ENCODE assay signal across 8 mouse cellular contexts in the genomic region with DNA sequence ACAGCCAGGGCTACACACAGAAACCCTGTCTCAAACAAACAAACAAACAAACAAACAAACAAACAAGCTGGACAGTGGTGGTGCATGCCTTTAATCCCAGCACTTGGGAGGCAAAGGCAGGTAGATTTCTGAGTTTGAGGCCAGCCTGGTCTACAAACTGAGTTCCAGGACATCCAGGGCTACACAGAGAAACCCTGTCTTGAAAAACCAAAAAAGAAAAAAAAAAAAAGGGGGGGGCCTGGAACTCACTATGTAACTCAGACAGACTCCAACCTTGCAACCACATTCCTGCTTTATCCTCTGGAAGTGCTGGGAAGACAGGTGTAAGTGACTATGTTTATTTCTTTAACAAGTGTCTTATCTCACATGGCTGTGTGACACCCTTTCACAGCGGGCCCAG. TPM values are rescaled to one million over a fixed set of nuclear protein-coding genes. Genes with fewer than 3 reads are reported as not detected.
DNase-seq lines count a peak whose midpoint lies in the region; ATAC-seq and TF ChIP-seq lines count a peak whose summit lies in the region.
"Not testable (repeated sequence)": the region's sequence is repeated elsewhere in the genome, so short reads cannot be mapped to it uniquely, and the experiment has no call there.

Gene Bbc3, plus strand, starts transcription at position 301 of the 400 bp plus-strand sequence.

- H3K4me2 ChIP-seq in CH12.LX (ENCODE audit: insufficient read depth, low read depth, poor library complexity, severe bottlenecking), result peak within 1 kb of the TSS; percentile 37
- peak within 1 kb of the TSS; percentile 100 for H3K4me2 ChIP-seq in embryonic facial prominence, embryonic 11.5 days (ENCODE audit: low read depth, low read length)
- peak within 1 kb of the TSS; percentile 96 for H3K4me2 ChIP-seq in hindbrain, embryonic 13.5 days
- peak within 1 kb of the TSS; percentile 97 for H3K4me2 ChIP-seq in limb, embryonic 14.5 days (replicated peaks; ENCODE audit: low read depth, low read length, severe bottlenecking)
- H3K4me2 ChIP-seq in neural tube, embryonic 14.5 days (ENCODE audit: low read depth, low read length), result peak within 1 kb of the TSS; percentile 98

- WGBS in embryonic facial prominence, embryonic 11.5 days, result 59% methylated on average over 1 of the region's 1 CpGs
- 71% methylated on average over 1 of the region's 1 CpGs for WGBS in hindbrain, embryonic 13.5 days
- WGBS in limb, embryonic 14.5 days, result 49% methylated on average over 1 of the region's 1 CpGs
- WGBS in macrophage (ENCODE audit: missing documents), result 42% methylated on average over 1 of the region's 1 CpGs
- 56% methylated on average over 1 of the region's 1 CpGs for WGBS in neural tube, embryonic 14.5 days

- not testable (repeated sequence) for DNase-seq in CH12.LX (ENCODE audit: extremely low read depth); embryonic facial prominence, embryonic 11.5 days (ENCODE audit: low spot score); frontal cortex, adult 2 months (ENCODE audit: extremely low spot score in 1 of 2, low spot score in 1 of 2); layer of hippocampus, adult 8-10 months (ENCODE audit: low spot score in 2 of 2); limb, embryonic 14.5 days (ENCODE audit: low spot score)

- ATAC-seq in embryonic facial prominence, embryonic 11.5 days (replicated peaks; ENCODE audit: insufficient number of reproducible peaks, low FRiP score, low TSS enrichment, low read depth); hindbrain, embryonic 13.5 days (ENCODE audit: low FRiP score); limb, embryonic 14.5 days (ENCODE audit: low FRiP score, low read depth); neural tube, embryonic 14.5 days (ENCODE audit: low read depth): not testable (repeated sequence)

- in situ Hi-C loops in CH12.LX (cut with MboI; ENCODE audit: low pct_ligation_motif_present, low pct_unique_long_range_greater_than_20kb, low sequenced_read_pairs), result not testable (repeated sequence)

- not testable (repeated sequence) for TF ChIP-seq POLR2A in CH12.LX (IDR thresholded peaks at IDR 0.05; ENCODE audit: low read depth, low read length); limb, embryonic 14.5 days (IDR thresholded peaks at IDR 0.05; ENCODE audit: borderline replicate concordance, extremely low read depth, insufficient read depth, insufficient read length)

- H3K4me3 ChIP-seq in CH12.LX (replicated peaks in 1 of 3; ENCODE audit: low read depth in 2 of 3, low read length in 2 of 3, poor library complexity in 1 of 3) (peak within 1 kb of the TSS; percentile 47 to 99 (median 58)), macrophage (ENCODE audit: inconsistent target) (peak within 1 kb of the TSS; percentile 22)
- H3K4me3 ChIP-seq in embryonic facial prominence, embryonic 11.5 days (ENCODE audit: low read depth, low read length), result peak within 1 kb of the TSS; percentile 71
- H3K4me3 ChIP-seq in hindbrain, embryonic 13.5 days, result peak within 1 kb of the TSS; percentile 68
- H3K4me3 ChIP-seq in limb, embryonic 14.5 days (replicated peaks; ENCODE audit: low read length), result peak within 1 kb of the TSS; percentile 61
- peak within 1 kb of the TSS; percentile 65 for H3K4me3 ChIP-seq in neural tube, embryonic 14.5 days (ENCODE audit: low read depth, low read length)

- not testable (repeated sequence) for H3K27me3 ChIP-seq in CH12.LX (replicated peaks); hindbrain, embryonic 13.5 days; limb, embryonic 14.5 days (ENCODE audit: control insufficient read depth, insufficient read depth, low read length); neural tube, embryonic 14.5 days (ENCODE audit: control insufficient read depth, insufficient read depth, low read length)
- H3K27me3 ChIP-seq in embryonic facial prominence, embryonic 11.5 days (ENCODE audit: control insufficient read depth, insufficient read depth, low read length), result peaks cover 11% of the 10 kb centered on the region; the same call in 1 of the 2 replicates

- TF ChIP-seq EP300 in CH12.LX (IDR thresholded peaks at IDR 0.05; ENCODE audit: low read length), result not testable (repeated sequence)

- peaks cover 28% of the 10 kb centered on the region for H3K79me2 ChIP-seq in CH12.LX (replicated peaks; ENCODE audit: control insufficient read depth, extremely low read depth, insufficient read depth, poor library complexity, severe bottlenecking)
- peaks cover 27% of the 10 kb centered on the region for H3K79me2 ChIP-seq in macrophage (ENCODE audit: inconsistent target)

- H3K4me1 ChIP-seq in CH12.LX (ENCODE audit: control insufficient read depth in 1 of 2, insufficient read depth in 2 of 2), result peaks cover 5 to 37% of the 10 kb centered on the region in 2 experiments; a peak in 3 of 4 replicates
- H3K4me1 ChIP-seq in embryonic facial prominence, embryonic 11.5 days (ENCODE audit: control insufficient read depth, insufficient read depth, low read length), result peaks cover 14% of the 10 kb centered on the region
- peaks cover 47% of the 10 kb centered on the region for H3K4me1 ChIP-seq in hindbrain, embryonic 13.5 days (replicated peaks)
- peaks cover 32% of the 10 kb centered on the region for H3K4me1 ChIP-seq in limb, embryonic 14.5 days (ENCODE audit: control insufficient read depth, insufficient read depth, low read length)
- peaks cover 20% of the 10 kb centered on the region; the same call in 1 of the 2 replicates for H3K4me1 ChIP-seq in neural tube, embryonic 14.5 days (ENCODE audit: control insufficient read depth, insufficient read depth, low read length)

- peak within 1 kb of the TSS; percentile 42 for H3K9ac ChIP-seq in CH12.LX (ENCODE audit: insufficient read depth, low read depth)
- peak within 1 kb of the TSS; percentile 50 for H3K9ac ChIP-seq in embryonic facial prominence, embryonic 11.5 days (replicated peaks; ENCODE audit: low read length)
- peak within 1 kb of the TSS; percentile 92 for H3K9ac ChIP-seq in hindbrain, embryonic 13.5 days
- H3K9ac ChIP-seq in limb, embryonic 14.5 days (ENCODE audit: low read depth, low read length, severe bottlenecking), result peak within 1 kb of the TSS; percentile 56
- peak within 1 kb of the TSS; percentile 58 for H3K9ac ChIP-seq in neural tube, embryonic 14.5 days (replicated peaks; ENCODE audit: low read depth, low read length)

- H3K9me3 ChIP-seq in CH12.LX (replicated peaks; ENCODE audit: low read length); embryonic facial prominence, embryonic 11.5 days (replicated peaks; ENCODE audit: control insufficient read depth, low read length); hindbrain, embryonic 13.5 days; limb, embryonic 14.5 days (ENCODE audit: control insufficient read depth, low read length); neural tube, embryonic 14.5 days (ENCODE audit: control insufficient read depth, low read length): not testable (repeated sequence)

- not testable (repeated sequence) for TF ChIP-seq RAD21 in CH12.LX (IDR thresholded peaks at IDR 0.05; ENCODE audit: low read depth, low read length)

- dilution Hi-C loops in CH12.LX (cut with MboI; ENCODE audit: extremely low pct_ligation_motif_present, extremely low pct_unique_long_range_greater_than_20kb, low sequenced_read_pairs), result not testable (repeated sequence)

- not testable (repeated sequence) for H3K36me3 ChIP-seq in CH12.LX (replicated peaks in 1 of 2; ENCODE audit: control insufficient read depth in 1 of 2, insufficient read depth in 1 of 2, low read length in 1 of 2); embryonic facial prominence, embryonic 11.5 days (replicated peaks; ENCODE audit: control insufficient read depth, insufficient read depth, low read depth, low read length); hindbrain, embryonic 13.5 days; limb, embryonic 14.5 days (ENCODE audit: control insufficient read depth, insufficient read depth, low read length); macrophage (ENCODE audit: inconsistent target); neural tube, embryonic 14.5 days (ENCODE audit: control insufficient read depth, insufficient read depth, low read length)

- H3K27ac ChIP-seq in CH12.LX (ENCODE audit: insufficient read depth, low read depth), result peak within 1 kb of the TSS; percentile 99
- not testable (repeated sequence) for H3K27ac ChIP-seq in embryonic facial prominence, embryonic 11.5 days (replicated peaks; ENCODE audit: low read depth, low read length); neural tube, embryonic 14.5 days (ENCODE audit: low read depth, low read length)
- peak within 1 kb of the TSS; percentile 97 for H3K27ac ChIP-seq in hindbrain, embryonic 13.5 days
- H3K27ac ChIP-seq in limb, embryonic 14.5 days (replicated peaks; ENCODE audit: low read depth, low read length), result peak within 1 kb of the TSS; percentile 19; the same call in 1 of the 2 replicates
- H3K27ac ChIP-seq in macrophage, result peak within 1 kb of the TSS; percentile 97

- not testable (repeated sequence) for TF ChIP-seq CTCF in CH12.LX (conservative IDR thresholded peaks at IDR 0.05 in 1 of 2, IDR thresholded peaks at IDR 0.05 in 1 of 2; ENCODE audit: low read depth in 2 of 2, low read length in 2 of 2)

RNA-seq across cellular contexts. Expression of gene Bbc3, which starts in this region (rescaled TPM):
- total RNA-seq in CH12.LX (2012; rRNA removed) (33.2 and 61.7 TPM in 2 replicates), CH12.LX (2014; rRNA removed) (23.2 and 25.4 TPM in 2 replicates)
- polyA plus RNA-seq in CH12.LX (2012; ENCODE audit: insufficient read length, low read depth) (22.2 and 23.3 TPM in 2 replicates), macrophage (2018) (5.0 to 24.1 TPM (median 6.4 TPM) in 3 replicates)
- 4.6 and 5.9 TPM in 2 replicates for polyA plus RNA-seq in embryonic facial prominence, embryonic 11.5 days (2014; fragmentation: Nextera tagmentation; extraction: Ambion mirVana)
- 17.1 and 18.2 TPM in 2 replicates for polyA plus RNA-seq in frontal cortex, adult 2 months (2012; rRNA removed)
- polyA plus RNA-seq in hindbrain, embryonic 13.5 days (2015; fragmentation: Nextera tagmentation; extraction: Ambion mirVana), result 24.0 and 24.2 TPM in 2 replicates
- 10 to 100 TPM in 3 of 4 experiments, 1 to 10 TPM in 1; 8.9 to 14.4 (median 10.9) TPM for total RNA-seq in layer of hippocampus, adult 8-10 months (2022)
- 7.4 and 11.9 TPM in 2 replicates for polyA plus RNA-seq in limb, embryonic 14.5 days (2012; rRNA removed)
- 3.7 and 4.0 TPM in 2 replicates for polyA plus RNA-seq in limb, embryonic 14.5 days (2014; fragmentation: Nextera tagmentation; extraction: Ambion mirVana)
- 10 to 100 TPM in 18 of 26 experiments, 1 to 10 TPM in 8; 2.3 to 27.4 (median 15.9) TPM for total RNA-seq in macrophage (2018; cell fraction: chromatin; rRNA removed)
- total RNA-seq in macrophage (2018; cell fraction: cytosol; rRNA removed), result 10 to 100 TPM in 23 of 26 experiments, 1 to 10 TPM in 3; 6.6 to 26.3 (median 16.8) TPM
- 10 to 100 TPM; 11.1 to 31.5 (median 20.5) TPM for total RNA-seq in macrophage (2018; cell fraction: nucleus; rRNA removed)
- polyA plus RNA-seq in neural tube, embryonic 14.5 days (2014; fragmentation: Nextera tagmentation; extraction: Ambion mirVana), result 13.7 and 19.7 TPM in 2 replicates

Comparison
In these comparisons a context has a peak if more than half of its experiments do, and no peak if none do; other contexts are left out.
1. H3K4me2 ChIP-seq: peak in every context shown above with its lines; median percentile 100 in embryonic facial prominence, embryonic 11.5 days; 98 in neural tube, embryonic 14.5 days; 97 in limb, embryonic 14.5 days; 96 in hindbrain, embryonic 13.5 days; 37 in CH12.LX.
2. H3K9ac ChIP-seq: peak in every context shown above with its lines; median percentile 92 in hindbrain, embryonic 13.5 days; 58 in neural tube, embryonic 14.5 days; 56 in limb, embryonic 14.5 days; 50 in embryonic facial prominence, embryonic 11.5 days; 42 in CH12.LX.